Mouse (Mus musculus): ENCODE results near the gene Cdk5r1. TPM values are rescaled to one million over a fixed set of nuclear protein-coding genes. Genes with fewer than 3 reads are reported as not detected.

The Cdk5r1 gene
- polyA plus RNA-seq, 2 experiments = 0.17 to 0.64 TPM

DNA sequence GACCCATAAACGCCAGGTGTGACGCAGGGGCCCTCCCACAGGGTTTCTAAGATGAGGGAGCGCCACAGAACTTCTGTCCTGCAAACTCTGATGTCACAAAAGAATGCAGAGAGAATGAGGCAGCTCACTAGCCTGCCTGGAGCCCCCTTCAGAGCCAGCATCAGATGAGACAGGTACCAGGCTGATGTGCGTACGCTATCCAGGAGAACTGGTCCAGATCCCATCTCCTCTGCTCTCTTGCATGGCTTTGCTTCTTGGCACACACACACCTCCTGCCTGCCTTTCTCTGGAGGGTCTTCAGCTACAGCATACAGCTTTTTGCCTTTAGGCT is 32.3 kb downstream of the Cdk5r1 start:
- Histone ChIP-seq H3K4me2 (ENCODE audit: low read depth) (no peak overlapping the region), H3K27me3 (ENCODE audit: control insufficient read depth, insufficient read depth, low read length) (no peaks in the 10 kb centered on the region), H3K9me3 (ENCODE audit: control insufficient read depth, low read length) (no peaks in the 10 kb centered on the region), H3K36me3 (replicated peaks; ENCODE audit: control insufficient read depth, insufficient read depth, low read depth) (no peaks in the 10 kb centered on the region), H3K9ac (replicated peaks) (no peak overlapping the region), H3K4me3 (ENCODE audit: insufficient read depth in 1 of 2, low read depth in 2 of 2, low read length in 2 of 2) (no peak overlapping the region), H3K27ac (no peak overlapping the region), H3K4me1 (replicated peaks; ENCODE audit: control insufficient read depth in 2 of 2, insufficient read depth in 2 of 2, low read length in 1 of 2) (peaks cover 0 to 5% of the 10 kb centered on the region in 2 experiments; a peak in 1 of 4 replicates)
- no peak for ATAC-seq (ENCODE audit: insufficient read depth)
- 61% methylated on average over 5 of the region's 5 CpGs for WGBS (ENCODE audit: insufficient replicate concordance)
- no peak for DNase-seq (ENCODE audit: low read depth in 3 of 3, low spot score in 3 of 3)
- TF ChIP-seq EP300 (IDR thresholded peaks at IDR 0.05; ENCODE audit: low read depth) = no peak
- no peak for TF ChIP-seq CTCF (IDR thresholded peaks at IDR 0.05; ENCODE audit: low read depth)

DNA sequence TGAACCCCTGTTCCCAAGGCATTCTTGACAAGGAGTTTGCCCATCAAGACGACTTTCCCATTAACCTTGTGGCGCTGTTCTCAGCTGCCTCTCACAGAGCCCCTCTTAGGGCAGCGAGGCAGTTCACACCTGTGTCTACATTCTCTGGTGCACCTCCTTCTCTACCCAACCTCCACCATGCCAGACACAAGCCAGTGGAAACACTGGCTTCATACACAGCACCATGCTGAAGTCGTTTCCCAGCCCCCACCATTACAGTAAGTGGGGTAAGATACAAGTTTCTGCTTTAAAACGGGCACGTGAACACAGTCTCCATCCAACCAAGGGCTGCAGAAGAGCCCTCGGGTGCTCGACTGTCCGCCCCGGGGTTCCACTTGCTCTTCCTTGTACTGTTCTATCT is 33.3 kb downstream of the Cdk5r1 start:
- H3K4me2 ChIP-seq (ENCODE audit: low read depth) = no peak overlapping the region
- no peaks in the 10 kb centered on the region for H3K27me3 ChIP-seq (ENCODE audit: control insufficient read depth, insufficient read depth, low read length)
- no peak for ATAC-seq (ENCODE audit: insufficient read depth)
- no peaks in the 10 kb centered on the region for H3K36me3 ChIP-seq (replicated peaks; ENCODE audit: control insufficient read depth, insufficient read depth, low read depth)
- peaks cover 0 to 5% of the 10 kb centered on the region in 2 experiments; a peak in 1 of 4 replicates for H3K4me1 ChIP-seq (replicated peaks; ENCODE audit: control insufficient read depth in 2 of 2, insufficient read depth in 2 of 2, low read length in 1 of 2)
- no peak for TF ChIP-seq CTCF (IDR thresholded peaks at IDR 0.05; ENCODE audit: low read depth)
- TF ChIP-seq EP300 (IDR thresholded peaks at IDR 0.05; ENCODE audit: low read depth) = no peak
- no peak overlapping the region for H3K4me3 ChIP-seq (ENCODE audit: insufficient read depth in 1 of 2, low read depth in 2 of 2, low read length in 2 of 2)
- no peaks in the 10 kb centered on the region for H3K9me3 ChIP-seq (ENCODE audit: control insufficient read depth, low read length)
- 66% methylated on average over 10 of the region's 10 CpGs for WGBS (ENCODE audit: insufficient replicate concordance)
- DNase-seq (ENCODE audit: low read depth in 3 of 3, low spot score in 3 of 3) = no peak
- H3K9ac ChIP-seq (replicated peaks) = no peak overlapping the region
- H3K27ac ChIP-seq = no peak overlapping the region

DNA sequence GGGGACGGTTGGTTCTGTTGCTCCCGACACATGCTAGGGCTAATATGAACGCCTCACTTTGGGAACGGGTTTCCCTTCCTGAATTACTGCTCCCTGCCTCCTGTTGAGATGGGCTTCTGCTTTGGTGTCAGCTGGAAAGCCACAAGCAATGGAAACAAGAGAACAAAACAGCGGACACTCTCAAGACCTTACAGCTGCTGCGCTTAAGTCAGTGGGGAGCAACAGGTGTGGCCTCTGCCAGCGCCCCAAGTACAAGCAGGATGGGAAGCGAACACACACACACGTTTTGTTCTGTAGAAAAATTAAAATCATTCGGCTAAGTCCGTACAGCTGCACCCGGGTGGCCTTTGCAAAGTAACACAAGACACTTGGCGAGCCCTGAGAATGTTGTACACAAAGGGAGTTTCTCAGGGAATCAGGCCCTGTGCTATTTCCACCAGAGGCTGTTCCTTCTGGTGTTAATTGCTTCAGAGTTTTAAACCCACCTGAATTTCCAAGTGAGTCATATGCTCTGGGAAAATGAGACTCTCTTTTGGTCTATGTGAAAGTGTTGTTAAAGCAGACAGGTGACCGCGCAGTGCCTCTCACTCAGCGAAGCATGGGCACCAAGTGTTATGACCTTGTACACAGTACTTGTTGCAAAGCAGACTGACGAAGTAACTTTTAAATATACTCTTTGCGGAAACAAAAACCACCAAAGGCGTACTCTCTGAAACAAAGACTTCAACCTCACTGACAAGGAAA is 35.7 kb downstream of the Cdk5r1 start:
- ATAC-seq (ENCODE audit: insufficient read depth) (no peak), DNase-seq (ENCODE audit: low read depth in 3 of 3, low spot score in 3 of 3) (no peak)
- peaks cover 0 to 5% of the 10 kb centered on the region in 2 experiments; a peak in 1 of 4 replicates for H3K4me1 ChIP-seq (replicated peaks; ENCODE audit: control insufficient read depth in 2 of 2, insufficient read depth in 2 of 2, low read length in 1 of 2)
- 71% methylated on average over 19 of the region's 19 CpGs for WGBS (ENCODE audit: insufficient replicate concordance)
- H3K9me3 ChIP-seq (ENCODE audit: control insufficient read depth, low read length) = no peaks in the 10 kb centered on the region
- H3K36me3 ChIP-seq (replicated peaks; ENCODE audit: control insufficient read depth, insufficient read depth, low read depth) = no peaks in the 10 kb centered on the region
- TF ChIP-seq EP300 (IDR thresholded peaks at IDR 0.05; ENCODE audit: low read depth) = no peak
- no peak for TF ChIP-seq CTCF (IDR thresholded peaks at IDR 0.05; ENCODE audit: low read depth)
- H3K9ac ChIP-seq (replicated peaks) = no peak overlapping the region
- no peaks in the 10 kb centered on the region for H3K27me3 ChIP-seq (ENCODE audit: control insufficient read depth, insufficient read depth, low read length)
- H3K4me2 ChIP-seq (ENCODE audit: low read depth) = no peak overlapping the region
- no peak overlapping the region for H3K4me3 ChIP-seq (ENCODE audit: insufficient read depth in 1 of 2, low read depth in 2 of 2, low read length in 2 of 2)
- H3K27ac ChIP-seq = no peak overlapping the region

DNA sequence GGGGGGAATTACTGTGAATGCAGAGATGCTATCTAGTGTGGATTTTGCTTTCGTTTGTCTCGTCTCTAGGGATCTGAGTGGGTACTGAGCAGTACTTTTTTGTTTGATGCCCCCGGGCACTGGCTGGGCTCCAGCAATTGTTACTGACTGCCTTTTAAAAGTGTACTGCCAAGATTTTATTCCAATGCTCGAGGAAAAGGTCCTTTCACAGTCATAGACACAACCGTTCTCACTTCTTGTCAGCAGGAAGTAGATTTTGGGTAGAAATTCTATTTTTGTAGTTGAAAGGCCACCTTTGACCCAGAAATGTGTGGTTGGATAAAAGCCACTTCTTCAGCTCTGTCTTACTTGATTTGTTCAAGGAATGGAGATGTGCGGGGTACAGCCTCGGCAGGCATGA is 37.0 kb downstream of the Cdk5r1 start:
- no peak overlapping the region for H3K9ac ChIP-seq (replicated peaks)
- no peak overlapping the region for H3K4me2 ChIP-seq (ENCODE audit: low read depth)
- no peak for DNase-seq (ENCODE audit: low read depth in 3 of 3, low spot score in 3 of 3)
- H3K27me3 ChIP-seq (ENCODE audit: control insufficient read depth, insufficient read depth, low read length) = no peaks in the 10 kb centered on the region
- H3K9me3 ChIP-seq (ENCODE audit: control insufficient read depth, low read length) = no peaks in the 10 kb centered on the region
- H3K4me3 ChIP-seq (ENCODE audit: insufficient read depth in 1 of 2, low read depth in 2 of 2, low read length in 2 of 2) = no peak overlapping the region
- TF ChIP-seq EP300 (IDR thresholded peaks at IDR 0.05; ENCODE audit: low read depth) (no peak), CTCF (IDR thresholded peaks at IDR 0.05; ENCODE audit: low read depth) (no peak)
- H3K36me3 ChIP-seq (replicated peaks; ENCODE audit: control insufficient read depth, insufficient read depth, low read depth) = no peaks in the 10 kb centered on the region
- H3K27ac ChIP-seq = no peak overlapping the region
- 32% methylated on average over 7 of the region's 7 CpGs for WGBS (ENCODE audit: insufficient replicate concordance)
- no peak for ATAC-seq (ENCODE audit: insufficient read depth)
- no peaks in the 10 kb centered on the region for H3K4me1 ChIP-seq (replicated peaks; ENCODE audit: control insufficient read depth in 2 of 2, insufficient read depth in 2 of 2, low read length in 1 of 2)

DNA sequence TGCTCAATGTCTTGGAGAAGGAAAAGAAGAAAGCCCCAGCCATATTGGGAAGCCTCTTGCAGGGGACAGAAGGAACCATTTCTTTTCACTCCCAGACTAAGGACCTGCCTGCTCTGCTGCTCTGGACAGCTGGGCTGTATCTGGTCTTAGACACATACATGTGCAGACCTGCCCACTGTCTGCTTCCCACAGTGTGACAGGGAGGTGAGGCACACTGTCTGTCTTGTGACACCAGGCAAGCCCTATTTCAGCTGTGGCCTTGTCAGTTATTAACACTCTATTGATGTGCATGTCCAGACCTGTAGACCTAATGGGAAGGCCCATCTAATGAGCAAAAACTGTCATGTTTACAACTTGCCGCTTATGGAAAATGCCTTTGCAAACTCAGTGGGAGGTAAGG is 38.5 kb downstream of the Cdk5r1 start:
- Histone ChIP-seq H3K9ac (replicated peaks) (no peak overlapping the region), H3K4me1 (replicated peaks; ENCODE audit: control insufficient read depth in 2 of 2, insufficient read depth in 2 of 2, low read length in 1 of 2) (no peaks in the 10 kb centered on the region), H3K4me2 (ENCODE audit: low read depth) (no peak overlapping the region), H3K4me3 (ENCODE audit: insufficient read depth in 1 of 2, low read depth in 2 of 2, low read length in 2 of 2) (no peak overlapping the region), H3K27me3 (ENCODE audit: control insufficient read depth, insufficient read depth, low read length) (no peaks in the 10 kb centered on the region), H3K27ac (no peak overlapping the region), H3K36me3 (replicated peaks; ENCODE audit: control insufficient read depth, insufficient read depth, low read depth) (no peaks in the 10 kb centered on the region), H3K9me3 (ENCODE audit: control insufficient read depth, low read length) (no peaks in the 10 kb centered on the region)
- TF ChIP-seq CTCF (IDR thresholded peaks at IDR 0.05; ENCODE audit: low read depth) (no peak), EP300 (IDR thresholded peaks at IDR 0.05; ENCODE audit: low read depth) (no peak)
- no peak for ATAC-seq (ENCODE audit: insufficient read depth)
- WGBS (ENCODE audit: insufficient replicate concordance) = 79% methylated on average over 1 of the region's 1 CpGs
- DNase-seq (ENCODE audit: low read depth in 3 of 3, low spot score in 3 of 3) = no peak

Measured in liver, embryonic 14.5 days (tissue).